Mouse (Mus musculus): Measurements from ENCODE around the gene Gm49337.

Gm49337 gene

DNA sequence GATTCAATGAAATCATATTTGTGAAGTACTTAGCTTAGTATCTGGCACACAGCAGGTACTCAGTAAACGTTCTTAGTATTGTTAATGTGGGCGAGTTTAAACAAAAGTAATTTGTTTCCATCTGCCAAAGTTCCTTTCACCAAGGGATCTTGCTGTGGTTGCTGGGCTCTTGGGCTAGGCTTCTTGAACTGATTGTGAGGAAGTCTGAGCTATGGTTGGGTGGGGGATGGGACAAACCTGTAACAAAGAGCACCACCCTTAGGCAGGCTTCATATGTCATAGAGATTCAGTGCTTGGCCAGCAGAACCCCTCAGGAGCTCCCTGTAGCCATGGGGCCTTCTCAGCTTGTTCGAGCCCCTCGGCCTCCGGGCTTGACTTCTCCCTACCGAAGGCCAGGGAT lies at the start of gene Gm49337, which contains the start of gene 1700042G07Rik:
Gm49337 (plus strand) TSS at position 313 of the 400 bp plus-strand sequence.
1700042G07Rik (plus strand) TSS at position 301 of the 400 bp plus-strand sequence.
- no peak for DNase-seq (ENCODE audit: low read depth)

GRCm38 (mm10) chr4:116123602-116124519 lies 49.3 kb upstream of the Gm49337 start, which contains the start of the genes Rad54l and Pomgnt1:
Gene Rad54l (minus strand): TSS chr4:116123690.
Gene Pomgnt1 (plus strand): TSS chr4:116123840.
- DNase-seq (ENCODE audit: low read depth): peak; percentile 65

- no peak for DNase-seq (ENCODE audit: low read depth)
Observed at GRCm38 (mm10) chr4:116125803-116126386, 47.3 kb upstream of the Gm49337 start.

- no peak for DNase-seq (ENCODE audit: low read depth)
Observed at GRCm38 (mm10) chr4:116127956-116128355, 45.2 kb upstream of the Gm49337 start.

DNA sequence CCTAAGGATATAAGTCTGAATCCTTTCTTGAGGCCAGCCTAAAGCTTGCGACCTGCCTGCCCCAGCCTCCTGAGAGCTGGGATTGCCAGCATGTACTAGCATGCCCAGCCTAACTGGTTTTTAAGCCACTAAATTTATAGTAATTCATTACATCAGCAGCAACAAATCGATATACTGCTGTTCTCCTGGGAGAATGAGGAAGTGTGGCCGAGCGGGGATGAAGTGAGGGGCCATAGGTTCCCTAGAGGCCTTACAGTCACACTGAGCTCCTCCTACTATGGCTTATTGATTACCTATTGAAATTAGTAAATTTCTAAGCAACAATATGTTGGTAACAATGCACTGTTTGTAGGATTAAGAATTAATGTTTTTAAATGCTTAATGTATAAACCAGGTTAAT lies 40.1 kb upstream of the Gm49337 start:
- no peak for DNase-seq (ENCODE audit: low read depth)

DNA sequence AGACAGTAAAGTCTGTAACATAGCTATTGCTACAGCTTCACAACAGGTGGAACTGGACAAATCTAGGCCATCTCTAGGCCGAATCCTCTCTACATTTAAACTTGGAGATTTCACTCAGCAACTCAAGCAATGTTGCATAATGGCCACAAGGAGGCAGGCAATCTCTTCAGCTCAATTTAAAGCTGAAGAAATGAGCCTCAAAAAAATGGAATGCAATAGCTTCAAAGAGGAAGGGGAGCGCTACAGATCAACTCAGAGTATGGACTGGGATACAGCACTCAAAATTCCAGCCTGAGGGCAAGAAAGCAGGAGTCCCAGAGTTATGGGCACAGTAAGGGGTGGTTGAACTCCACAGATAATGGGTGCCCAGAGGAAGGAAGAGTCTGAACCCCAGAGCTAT lies 38.2 kb upstream of the Gm49337 start:
- DNase-seq (ENCODE audit: low read depth): peak; percentile 59

GRCm38 (mm10) chr4:116137421-116137996 lies 35.7 kb upstream of the Gm49337 start:
- no peak for DNase-seq (ENCODE audit: low read depth)

DNA sequence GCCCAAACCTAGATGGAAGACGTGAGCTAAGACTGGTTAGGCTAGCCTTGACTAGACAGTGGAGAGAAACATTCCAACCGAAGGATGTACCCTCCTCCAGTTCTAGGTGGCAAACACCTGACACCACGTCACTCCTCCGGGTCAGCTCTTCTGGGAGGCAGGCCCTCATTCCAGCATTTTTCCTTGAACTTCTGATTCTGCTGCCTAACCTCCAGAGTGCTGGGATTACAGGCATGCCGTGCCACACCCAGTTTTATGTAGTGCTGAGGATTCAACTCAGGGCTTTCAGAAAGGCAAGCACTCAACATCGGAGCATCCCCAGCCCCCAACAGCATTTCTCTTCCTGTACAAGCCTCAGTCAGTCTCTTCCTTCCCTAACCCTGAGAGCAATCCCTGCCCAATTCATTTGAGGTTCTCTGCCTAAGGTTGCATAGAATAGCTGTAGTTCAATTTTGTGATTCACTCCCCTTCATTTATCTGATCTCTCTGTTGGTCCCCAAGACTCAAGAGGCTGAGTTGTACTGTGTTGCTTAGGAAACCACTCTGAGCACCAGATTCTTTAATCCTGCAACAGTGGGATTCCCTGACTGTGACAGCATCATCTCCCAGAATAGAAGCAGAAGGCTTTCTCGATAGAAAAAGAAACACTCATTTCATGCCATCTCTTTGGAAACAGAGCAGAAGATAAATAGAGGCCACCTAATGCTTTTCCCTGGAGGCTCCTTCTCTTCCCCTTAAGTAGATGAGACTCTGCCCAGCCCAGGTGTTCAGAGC lies 32.2 kb upstream of the Gm49337 start:
- DNase-seq (ENCODE audit: low read depth): no peak

GRCm38 (mm10) chr4:116141736-116142135 lies 31.4 kb upstream of the Gm49337 start:
- DNase-seq (ENCODE audit: low read depth): no peak

DNA sequence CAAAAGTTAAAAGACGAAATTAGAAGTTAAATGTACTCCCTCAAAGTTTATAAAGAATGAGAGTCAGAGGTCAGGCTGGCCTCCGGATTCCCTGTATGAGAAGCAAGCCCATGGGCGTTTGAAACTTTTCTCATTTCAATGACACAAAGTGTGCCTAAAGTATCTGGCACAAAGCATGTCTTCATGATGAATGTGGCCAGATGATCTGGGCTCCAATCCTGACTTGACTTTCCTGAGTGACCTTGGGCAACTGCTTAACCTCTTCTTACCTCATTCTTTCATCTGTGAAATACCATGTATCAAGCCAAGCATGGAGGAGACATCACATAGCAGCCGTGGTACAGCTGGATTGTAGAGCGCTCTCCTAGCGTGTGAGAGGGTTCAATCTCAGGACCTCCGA lies 30.9 kb upstream of the Gm49337 start:
- DNase-seq (ENCODE audit: low read depth): no peak

DNA sequence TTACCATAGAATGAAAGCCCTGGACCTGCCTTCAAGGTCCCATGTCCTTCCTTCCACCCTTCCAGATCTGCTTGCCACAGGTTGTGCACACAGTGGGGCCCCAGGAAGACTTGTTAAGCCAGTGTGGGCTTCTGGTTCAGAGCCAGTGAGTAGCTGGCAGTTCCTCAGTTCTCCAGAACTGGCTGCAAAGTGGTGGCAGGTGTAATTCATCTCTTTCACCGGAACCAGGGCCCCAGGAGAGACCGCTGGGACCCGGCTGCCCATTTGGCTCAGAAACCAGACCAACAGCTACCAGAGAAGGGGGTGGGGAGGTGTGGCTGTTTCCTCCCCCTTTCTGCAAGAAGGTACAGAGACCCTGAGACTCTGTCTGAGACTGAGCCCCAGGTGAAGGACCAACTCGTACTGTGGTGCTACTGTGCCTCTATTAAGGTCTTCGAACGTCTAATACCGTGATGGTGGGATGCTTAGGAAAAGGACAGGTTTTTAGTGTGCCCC lies 29.8 kb upstream of the Gm49337 start:
- DNase-seq (ENCODE audit: low read depth): no peak

DNA sequence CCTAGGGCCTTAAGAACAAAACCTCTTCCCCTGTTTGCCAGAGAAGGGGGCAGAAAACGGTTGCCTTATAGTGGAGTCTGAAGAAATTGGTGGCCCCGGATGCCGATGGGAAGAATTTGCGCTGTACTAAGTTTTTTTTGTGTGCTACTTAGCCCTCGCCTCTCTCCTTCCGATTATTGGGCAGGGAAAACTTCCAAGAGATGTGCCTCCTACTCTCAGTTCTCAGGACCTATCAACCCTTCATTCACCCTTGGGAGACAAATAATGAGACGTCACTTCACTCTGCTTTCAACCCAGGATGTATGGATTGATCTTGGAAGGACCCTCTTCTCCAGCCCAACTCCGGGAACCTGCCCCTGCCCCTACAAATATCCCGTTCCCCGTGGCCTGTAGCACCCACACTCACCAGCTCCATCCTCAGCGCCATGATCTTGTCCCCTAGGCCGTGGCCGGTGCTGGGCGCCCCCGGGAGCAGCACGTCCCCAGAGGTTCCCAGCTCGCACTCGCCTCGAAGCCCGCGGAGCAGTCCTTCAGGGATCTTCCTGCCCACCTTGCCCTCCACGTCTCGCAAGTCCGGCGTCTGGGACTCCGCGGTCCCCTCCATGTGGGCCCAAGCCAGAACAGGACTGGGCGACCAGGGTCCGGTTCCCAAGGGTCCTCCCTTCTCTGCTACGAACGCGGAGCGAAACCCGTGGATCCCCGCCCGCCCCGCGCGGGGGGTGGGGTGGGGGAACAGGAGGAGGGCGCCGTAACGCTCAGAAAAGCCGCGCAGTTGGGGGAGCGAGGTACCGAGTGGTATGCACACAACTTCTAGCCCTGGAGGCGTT lies 29.1 kb upstream of the Gm49337 start:
- DNase-seq (ENCODE audit: low read depth): peak; percentile 50

DNA sequence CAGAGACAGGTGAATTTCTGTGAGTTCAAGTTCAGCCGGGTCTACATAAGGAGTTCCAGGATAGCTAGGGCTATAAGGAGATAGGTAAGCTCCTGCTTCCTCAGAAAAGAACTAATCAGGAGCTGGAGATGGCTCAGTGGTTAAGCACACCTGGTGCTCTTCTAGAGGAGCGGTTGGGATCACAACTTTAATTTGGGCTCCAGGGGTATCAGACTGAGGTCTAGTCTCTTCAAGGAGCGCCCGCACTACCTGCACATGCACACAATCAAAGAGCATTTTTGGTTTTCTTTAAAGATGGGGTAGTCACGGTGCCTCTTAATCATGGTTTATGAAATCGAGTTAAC lies 23.4 kb upstream of the Gm49337 start:
- DNase-seq (ENCODE audit: low read depth): no peak

- peak; percentile 67 for DNase-seq (ENCODE audit: low read depth)
Observed at GRCm38 (mm10) chr4:116150156-116150861, 22.9 kb upstream of the Gm49337 start.

- no peak for DNase-seq (ENCODE audit: low read depth)
Observed at GRCm38 (mm10) chr4:116150862-116151221, 22.3 kb upstream of the Gm49337 start.

DNA sequence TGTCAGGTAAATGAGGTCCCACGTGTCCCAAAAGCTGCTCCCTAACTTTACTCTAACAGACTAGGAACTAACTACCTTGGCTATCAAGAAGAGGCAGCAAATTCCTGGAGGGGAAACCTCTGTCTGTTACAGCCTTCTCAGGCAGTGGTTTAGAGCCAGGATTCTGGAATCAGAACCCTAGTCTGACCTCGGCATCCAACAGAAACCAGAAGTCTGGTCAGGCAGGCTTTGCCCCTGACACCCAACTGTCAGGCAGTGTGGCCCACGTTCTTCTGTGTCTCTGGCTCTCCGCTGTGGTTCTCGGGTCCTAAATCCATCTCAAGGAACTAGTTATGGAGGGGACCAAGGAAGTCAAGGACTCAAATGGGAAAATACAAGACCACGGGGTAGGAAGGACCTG lies 21.9 kb upstream of the Gm49337 start, which contains the start of gene Lurap1:
Lurap1 (minus strand) TSS at position 101 of the 400 bp plus-strand sequence.
- no peak for DNase-seq (ENCODE audit: low read depth)

- DNase-seq (ENCODE audit: low read depth): no peak
Observed at GRCm38 (mm10) chr4:116152702-116153101, 20.5 kb upstream of the Gm49337 start.

GRCm38 (mm10) chr4:116157882-116158281 lies 15.3 kb upstream of the Gm49337 start:
- no peak for DNase-seq (ENCODE audit: low read depth)

- peak; percentile 79 for DNase-seq (ENCODE audit: low read depth)
Observed at GRCm38 (mm10) chr4:116159912-116160311, 13.3 kb upstream of the Gm49337 start.

- no peak for DNase-seq (ENCODE audit: low read depth)
Observed at GRCm38 (mm10) chr4:116160769-116161168, 12.4 kb upstream of the Gm49337 start.
